Mouse (Mus musculus): ENCODE data around the gene Zfp641. TPM values are rescaled to one million over a fixed set of nuclear protein-coding genes. Genes with fewer than 3 reads are reported as not detected.

Gene Zfp641
- total RNA-seq (2023; ENCODE audit: inconsistent age), result not detected in 4 replicates

DNA sequence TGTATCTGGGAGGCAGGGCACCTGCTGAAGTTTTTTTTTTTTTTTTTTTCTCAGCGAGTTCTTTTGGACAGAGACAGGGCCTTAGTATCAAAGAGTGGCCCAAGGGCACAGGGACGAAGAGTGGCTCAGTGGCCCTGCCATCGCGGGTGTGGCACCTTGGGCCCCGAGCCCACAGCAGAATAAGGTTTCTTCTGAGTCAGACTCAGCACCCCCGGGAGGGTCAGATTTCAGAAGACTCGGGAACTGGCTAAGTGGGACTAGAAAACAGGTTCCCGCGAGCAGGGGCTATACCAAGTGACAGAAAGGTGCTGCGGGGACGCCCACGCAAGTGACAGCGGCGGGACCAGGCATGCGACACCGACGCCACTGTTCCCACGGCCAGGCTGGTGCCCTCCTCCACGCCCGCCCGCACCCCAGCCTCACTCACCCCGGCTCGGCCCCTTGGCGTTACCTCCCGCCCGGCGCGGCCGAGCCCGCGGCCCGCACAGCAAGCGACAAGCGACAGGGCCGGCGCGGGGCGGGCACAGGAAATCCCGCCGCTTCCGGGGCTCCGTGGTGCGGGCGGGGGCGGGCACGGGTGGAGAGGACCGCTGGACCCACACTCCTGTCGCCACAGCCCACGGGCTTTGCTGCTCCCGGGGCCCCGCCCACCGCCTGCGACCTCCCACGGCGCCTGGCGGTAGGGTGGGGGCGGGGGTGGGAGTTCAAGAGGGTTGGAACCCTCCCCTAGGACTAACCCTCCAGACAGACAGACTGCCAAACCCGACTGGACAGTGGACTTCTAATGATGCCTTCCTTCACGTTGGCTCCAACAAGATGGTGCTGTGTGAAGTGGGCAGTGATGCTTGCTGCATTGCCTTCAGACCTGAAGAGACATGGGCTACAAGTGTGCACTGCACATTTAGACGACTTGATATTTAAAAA is at the start of gene Zfp641:
TSS of gene Zfp641 (minus strand) at position 534 of the 924 bp plus-strand sequence.

DNA sequence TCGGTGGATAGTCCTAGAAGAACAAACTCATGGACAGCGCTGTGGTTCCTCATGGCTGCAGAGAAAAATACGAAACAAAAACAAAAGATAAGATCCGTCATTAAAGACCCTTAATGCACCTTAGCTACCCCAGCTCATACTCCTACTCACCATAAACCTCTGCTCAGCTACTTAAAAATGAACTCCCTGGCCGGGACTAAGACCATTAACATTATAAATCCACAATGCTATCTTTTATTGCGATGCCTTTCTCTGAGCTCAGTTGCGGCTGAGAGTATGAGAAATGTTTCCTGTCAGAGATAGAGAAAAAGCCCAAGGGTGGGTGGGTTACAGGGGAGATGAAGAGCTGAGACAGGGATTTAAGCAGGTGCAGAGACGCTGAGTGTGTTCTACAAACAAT is 44.9 kb upstream of the Zfp641 start, which contains the start of gene Olfr284:
TSS of gene Olfr284 (minus strand) at position 101 of the 400 bp plus-strand sequence.

DNA sequence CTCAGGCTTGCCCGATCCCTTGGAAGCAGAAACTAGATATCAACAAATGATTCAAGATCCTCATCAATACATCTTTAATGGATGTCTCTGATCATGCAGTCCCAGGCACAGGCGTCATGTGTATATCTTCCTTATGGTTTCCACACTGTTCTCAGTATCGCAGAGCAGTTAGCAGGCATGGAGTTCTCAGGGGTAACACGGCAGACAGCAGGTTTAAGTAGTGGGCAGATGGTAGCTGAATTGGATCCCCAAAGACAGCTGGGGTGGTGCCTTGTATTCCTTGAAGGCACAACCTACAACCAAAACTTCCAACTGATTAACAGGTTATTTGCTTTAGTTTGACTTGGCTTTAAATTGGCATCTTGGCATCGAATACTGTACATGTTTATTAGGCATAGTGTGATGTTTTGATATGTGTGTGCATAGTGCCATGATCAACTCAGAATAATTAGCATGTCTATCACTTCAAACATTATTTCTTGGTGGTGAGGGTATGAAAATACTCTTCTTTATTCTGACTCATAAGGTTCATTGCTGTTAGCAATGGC is 21.3 kb upstream of the Zfp641 start, which contains the start of gene Olfr285:
TSS of gene Olfr285 (minus strand) at position 177 of the 548 bp plus-strand sequence.

DNA sequence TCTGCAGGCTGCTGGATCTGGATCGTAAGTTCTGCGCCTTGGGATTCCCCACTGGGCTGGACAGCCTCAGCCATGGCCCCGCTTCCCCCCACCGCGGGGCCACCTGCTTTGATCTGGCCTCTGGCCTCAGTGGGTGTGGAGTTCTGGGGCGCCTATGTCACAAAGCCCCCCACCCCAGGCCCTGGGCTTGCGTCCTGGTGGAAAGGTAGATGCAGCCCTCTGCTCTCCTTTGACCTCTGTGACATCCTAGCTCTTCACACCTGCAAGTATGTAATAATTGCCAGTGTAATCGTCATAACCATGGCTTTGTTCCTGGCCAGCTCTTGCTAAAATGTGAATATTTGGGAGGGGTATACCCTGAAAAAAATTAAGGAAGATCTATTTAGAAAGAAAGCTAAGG is 38.8 kb downstream of the Zfp641 start, which contains the start of gene H1fnt:
TSS of gene H1fnt (minus strand) at position 101 of the 400 bp plus-strand sequence.

Other genes starting within 250 kb of the Zfp641 start
- gene Pfkm, start 203.6 kb downstream of the Zfp641 start, total RNA-seq (2023; ENCODE audit: inconsistent age), result 4.6 to 8.1 TPM (median 5.5 TPM) in 4 replicates
- gene Senp1, start 202.4 kb downstream of the Zfp641 start, total RNA-seq (2023; ENCODE audit: inconsistent age), result 60.4 to 67.2 TPM (median 62.3 TPM) in 4 replicates
- 15.8 to 21.0 TPM (median 18.6 TPM) in 4 replicates for gene Asb8, start 130.5 kb downstream of the Zfp641 start, total RNA-seq (2023; ENCODE audit: inconsistent age)
- gene Ccdc184, start 129.0 kb downstream of the Zfp641 start, total RNA-seq (2023; ENCODE audit: inconsistent age), result not detected in 4 replicates
- not detected in 4 replicates for gene Olfr288, start 100.6 kb downstream of the Zfp641 start, total RNA-seq (2023; ENCODE audit: inconsistent age)
- not detected in 4 replicates for gene Gm44579, start 75.2 kb downstream of the Zfp641 start, total RNA-seq (2023; ENCODE audit: inconsistent age)
- not detected in 4 replicates for gene Olfr287, start 75.1 kb downstream of the Zfp641 start, total RNA-seq (2023; ENCODE audit: inconsistent age)
- gene Olfr286, start 61.7 kb downstream of the Zfp641 start, total RNA-seq (2023; ENCODE audit: inconsistent age), result not detected in 4 replicates
- gene H1fnt, start 38.9 kb downstream of the Zfp641 start, total RNA-seq (2023; ENCODE audit: inconsistent age), result not detected in 4 replicates
- gene Olfr285, start 21.2 kb upstream of the Zfp641 start, total RNA-seq (2023; ENCODE audit: inconsistent age), result not detected in 4 replicates
- not detected in 4 replicates for gene Olfr284, start 44.8 kb upstream of the Zfp641 start, total RNA-seq (2023; ENCODE audit: inconsistent age)
- not detected in 4 replicates for gene Olfr283, start 84.8 kb upstream of the Zfp641 start, total RNA-seq (2023; ENCODE audit: inconsistent age)
- not detected in 4 replicates for gene Olfr282, start 135.1 kb upstream of the Zfp641 start, total RNA-seq (2023; ENCODE audit: inconsistent age)
- gene Olfr281, start 156.4 kb upstream of the Zfp641 start, total RNA-seq (2023; ENCODE audit: inconsistent age), result not detected in 4 replicates
- gene OR5BS1P, start 173.7 kb upstream of the Zfp641 start, total RNA-seq (2023; ENCODE audit: inconsistent age), result not detected in 4 replicates
- gene Lalba, start 186.6 kb upstream of the Zfp641 start, total RNA-seq (2023; ENCODE audit: inconsistent age), result 0.93 TPM in 1 of 4 replicates, not detected in the others
- gene Olfr279, start 196.2 kb upstream of the Zfp641 start, total RNA-seq (2023; ENCODE audit: inconsistent age), result not detected in 4 replicates
- 70.2 to 77.7 TPM (median 72.9 TPM) in 4 replicates for gene Kansl2, start 238.1 kb upstream of the Zfp641 start, total RNA-seq (2023; ENCODE audit: inconsistent age)

Measured in B cell, adult (primary cell).